Mouse (Mus musculus) testis, adult 2 months (tissue): ENCODE data around the gene Mms19.

Experiments
- CTCF ChIP-seq: fragments of 200-500 bp; IDR thresholded peaks from 2 replicates; pipeline ENCODE4 v1.5.1; 2012; ENCODE audit warnings: low read depth, mild to moderate bottlenecking, inconsistent platforms, low read length, moderate library complexity; ENCODE audit not compliant: control insufficient read depth, insufficient read depth, insufficient replicate concordance
- POLR2A ChIP-seq: fragments of 200-500 bp; IDR thresholded peaks from 2 replicates; pipeline ENCODE4 v1.6.1; 2012; ENCODE audit warnings: low read depth, mild to moderate bottlenecking, inconsistent platforms, low read length, moderate library complexity; ENCODE audit not compliant: control insufficient read depth

DNA sequence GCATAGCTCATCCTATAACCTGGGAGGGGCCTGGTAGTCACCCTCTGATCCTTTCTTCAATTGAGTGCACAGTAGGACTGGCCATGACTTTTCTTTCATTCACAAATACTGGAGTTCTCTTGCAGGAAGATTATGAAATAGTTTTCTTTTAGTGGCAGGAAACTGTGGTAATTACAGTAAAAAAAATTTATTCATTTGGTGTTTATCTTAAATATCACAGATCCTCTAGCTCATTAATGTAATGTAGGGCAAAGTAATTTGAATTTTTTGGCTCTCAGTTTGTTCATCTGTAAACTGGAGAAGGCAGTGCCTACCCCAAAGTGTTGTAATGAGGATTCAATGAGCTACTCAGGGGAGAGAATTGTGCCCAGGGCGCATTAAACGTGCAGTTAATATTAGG, 12.0 kb upstream of the Mms19 start:
- TF ChIP-seq CTCF (no peak), POLR2A (no peak)
